Mouse (Mus musculus) ES-E14 (cell line): ENCODE results near the gene Ak5.

ENCODE experiments used
- CHD2 ChIP-seq: IDR thresholded peaks from 2 replicates; pipeline ENCODE4 v1.6.1; 2014; ENCODE audit warnings: mild to moderate bottlenecking, low read depth, low read length, inconsistent platforms
- ZC3H11A ChIP-seq: IDR thresholded peaks from 2 replicates; pipeline ENCODE4 v1.6.1; 2012; ENCODE audit warnings: low read depth, mild to moderate bottlenecking, inconsistent platforms, low read length, borderline replicate concordance
- ZNF384 ChIP-seq: IDR thresholded peaks from 2 replicates; pipeline ENCODE4 v1.6.1; 2012; ENCODE audit warnings: low read depth, low read length, inconsistent platforms

GRCm38 (mm10) chr3:152482182-152482581 is 186.0 kb downstream of the Ak5 start:
- TF ChIP-seq ZC3H11A (no peak), ZNF384 (no peak), CHD2 (no peak)
